Mouse (Mus musculus) testis, postnatal 14 days (tissue): ENCODE results near the gene Paf1.
"Not testable (repeated sequence)": the region's sequence is repeated elsewhere in the genome, so short reads cannot be mapped to it uniquely, and the experiment has no call there.

Source experiments
- DNase-seq: peaks from one replicate; pipeline ENCODE4 v3.0.0; 2021; ENCODE audit warnings: low spot score

Paf1 gene

DNA sequence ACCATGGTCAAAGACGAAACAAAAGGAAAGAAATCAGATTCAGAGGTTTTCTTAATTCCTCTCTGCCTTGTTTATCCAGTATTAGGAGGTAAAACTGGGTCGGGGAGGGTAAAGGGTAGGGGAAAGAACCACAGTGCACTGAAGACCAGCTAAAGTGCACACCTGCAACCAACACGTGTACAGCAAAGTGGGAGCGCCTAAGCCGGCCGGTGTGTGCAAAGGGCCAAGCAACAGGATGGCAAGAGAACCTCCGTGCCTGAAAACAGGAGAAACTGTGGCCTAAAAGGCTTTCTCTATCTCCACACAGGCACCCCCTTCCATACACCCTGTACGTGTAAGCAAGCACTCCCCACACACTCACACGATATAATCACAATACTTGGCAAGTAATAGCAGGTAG lies 7.6 kb upstream of the Paf1 start:
- no peak for DNase-seq

DNA sequence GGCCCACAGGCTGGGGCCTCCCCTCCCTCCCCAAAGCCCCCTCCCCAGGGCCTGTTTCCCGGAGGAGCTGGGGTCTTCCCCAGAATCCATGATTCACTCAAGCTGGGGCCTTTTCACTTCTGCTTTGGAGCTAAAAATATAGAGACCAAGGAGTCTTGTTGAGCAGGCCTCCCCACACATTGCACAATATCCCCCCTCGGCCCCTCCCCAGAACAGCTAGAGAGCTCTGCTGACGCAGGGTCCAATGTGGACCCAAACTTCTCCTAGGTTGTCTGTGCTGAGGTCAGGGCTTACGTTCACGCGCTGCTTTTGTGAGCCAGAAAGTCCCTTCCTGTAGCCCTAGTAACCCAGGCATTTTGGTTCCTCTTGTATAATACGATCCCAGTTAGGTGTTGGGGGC lies 6.7 kb upstream of the Paf1 start:
- no peak for DNase-seq

DNA sequence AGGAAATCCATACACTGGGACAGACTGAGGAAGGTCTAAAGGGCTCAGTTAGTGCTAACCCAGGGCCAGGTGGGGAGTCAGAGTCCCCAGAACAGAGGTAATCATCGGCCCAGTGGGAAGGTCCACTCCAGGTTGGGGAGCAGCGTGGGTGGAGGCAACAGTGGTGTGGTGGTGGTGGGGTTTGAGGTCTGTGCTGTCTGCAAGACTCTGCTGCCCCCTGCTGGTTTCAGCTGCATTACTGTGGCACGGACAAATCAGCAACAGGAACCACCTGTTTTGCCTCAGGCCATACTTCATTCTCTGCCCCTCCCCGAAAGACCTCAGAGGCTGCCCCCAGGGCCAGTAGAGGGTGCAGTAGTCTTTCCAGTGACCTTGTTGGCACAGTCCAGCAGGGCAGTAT lies 6.3 kb upstream of the Paf1 start:
- peak; percentile 61 for DNase-seq

DNA sequence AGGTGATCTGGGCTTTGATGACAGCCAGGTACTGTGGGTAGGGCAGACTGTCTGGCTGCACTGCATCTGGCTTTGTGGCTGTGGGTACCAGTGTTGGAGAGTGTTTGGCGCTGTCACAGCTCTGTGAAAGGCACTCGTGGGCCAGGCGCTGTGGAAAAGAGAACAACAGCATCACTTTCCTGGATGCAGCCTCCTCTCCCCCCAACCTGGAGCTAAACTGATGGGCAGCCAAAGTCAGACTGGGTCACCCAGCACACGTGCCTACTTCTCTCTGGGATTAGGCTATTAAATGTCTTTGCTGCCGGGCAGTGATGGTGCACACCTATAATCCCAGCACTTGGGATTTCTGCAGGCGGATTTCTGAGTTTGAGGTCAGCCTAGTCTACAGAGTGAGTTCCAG lies 5.9 kb upstream of the Paf1 start:
- not testable (repeated sequence) for DNase-seq

DNA sequence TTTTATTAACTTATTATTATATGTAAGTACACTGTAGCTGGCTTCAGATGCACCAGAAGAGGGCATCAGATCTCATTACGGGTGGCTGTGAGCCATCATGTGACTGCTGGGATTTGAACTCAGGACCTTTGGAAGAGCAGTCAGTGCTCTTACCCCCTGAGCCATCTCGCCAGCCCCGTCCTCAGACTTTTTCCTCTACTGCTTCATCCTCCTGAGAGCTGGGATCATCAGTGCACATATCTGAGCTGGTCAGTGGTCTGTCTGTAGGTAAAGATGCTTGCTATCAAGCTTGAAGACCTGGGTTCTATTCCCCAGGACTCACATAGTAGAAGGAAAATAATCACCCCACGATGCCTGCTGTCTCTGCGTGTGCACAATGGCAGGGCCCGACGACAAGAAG lies 5.4 kb upstream of the Paf1 start:
- not testable (repeated sequence) for DNase-seq

DNA sequence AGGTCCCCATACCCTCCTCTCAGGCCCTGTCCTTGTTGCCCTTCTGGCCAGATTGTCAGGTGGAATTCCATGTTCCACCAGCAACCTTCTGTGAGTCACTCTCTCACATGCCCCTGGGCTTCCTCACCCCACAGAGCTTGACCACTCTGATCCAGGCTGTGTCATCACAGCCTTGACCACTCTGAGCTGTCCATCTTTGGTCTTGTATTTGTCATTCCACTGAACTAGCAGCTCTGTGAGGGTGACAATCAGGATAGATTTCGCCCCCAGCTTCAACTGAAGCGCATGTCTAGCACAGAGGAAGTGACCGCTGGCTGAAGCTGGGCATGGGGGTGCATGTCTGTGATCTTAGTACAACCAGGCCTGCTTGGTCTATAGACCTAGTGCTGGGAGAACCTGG lies 2.4 kb upstream of the Paf1 start:
- DNase-seq = no peak

DNA sequence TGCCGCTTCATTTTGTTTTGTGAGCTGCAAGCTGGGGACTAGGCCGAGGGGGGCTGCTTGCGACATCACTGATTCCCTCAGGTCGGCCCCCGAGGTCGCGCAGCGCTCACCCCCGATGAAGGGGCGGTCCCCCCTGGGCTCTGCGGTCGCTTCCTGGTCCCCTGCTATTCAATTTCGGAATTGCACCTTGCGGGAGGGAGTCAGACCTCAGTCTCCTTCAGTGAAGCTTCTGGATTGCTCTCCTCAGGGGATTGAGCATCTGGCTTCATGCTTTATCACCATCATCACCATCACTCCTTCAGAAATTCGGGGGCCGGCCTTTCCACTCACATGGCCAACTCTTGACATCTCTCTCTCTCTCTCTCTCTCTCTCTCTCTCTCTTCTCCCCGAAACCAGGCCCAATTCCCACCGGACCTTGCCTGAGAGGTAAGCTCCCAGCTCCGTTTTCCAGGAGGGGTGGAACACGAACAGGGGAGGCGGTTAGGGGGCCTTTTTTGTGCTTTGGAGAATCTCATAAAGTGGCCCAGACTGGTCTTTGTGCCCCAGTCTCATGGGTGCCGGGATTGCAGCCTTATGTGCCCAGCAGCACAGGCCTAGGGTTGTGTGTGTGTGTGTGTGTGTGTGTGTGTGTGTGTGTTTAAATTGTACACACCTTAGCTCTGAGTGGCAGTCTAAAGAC lies 661 bp downstream of the Paf1 start:
- DNase-seq = no peak

DNA sequence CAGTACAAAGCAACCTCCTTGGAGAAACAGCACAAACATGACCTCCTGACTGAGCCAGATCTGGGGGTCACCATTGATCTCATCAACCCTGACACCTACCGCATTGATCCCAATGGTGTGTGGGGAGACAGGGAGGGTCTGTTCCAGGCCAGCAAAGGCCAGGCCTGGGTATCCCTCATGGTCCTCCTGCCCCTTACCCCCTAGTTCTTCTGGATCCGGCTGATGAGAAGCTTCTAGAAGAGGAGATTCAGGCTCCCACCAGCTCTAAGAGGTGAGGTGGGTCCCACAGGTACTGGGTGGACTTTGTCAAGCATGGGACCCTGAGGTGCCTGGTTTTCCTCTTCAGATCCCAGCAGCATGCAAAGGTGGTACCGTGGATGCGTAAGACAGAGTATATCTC lies 2.7 kb downstream of the Paf1 start:
- DNase-seq = no peak

DNA sequence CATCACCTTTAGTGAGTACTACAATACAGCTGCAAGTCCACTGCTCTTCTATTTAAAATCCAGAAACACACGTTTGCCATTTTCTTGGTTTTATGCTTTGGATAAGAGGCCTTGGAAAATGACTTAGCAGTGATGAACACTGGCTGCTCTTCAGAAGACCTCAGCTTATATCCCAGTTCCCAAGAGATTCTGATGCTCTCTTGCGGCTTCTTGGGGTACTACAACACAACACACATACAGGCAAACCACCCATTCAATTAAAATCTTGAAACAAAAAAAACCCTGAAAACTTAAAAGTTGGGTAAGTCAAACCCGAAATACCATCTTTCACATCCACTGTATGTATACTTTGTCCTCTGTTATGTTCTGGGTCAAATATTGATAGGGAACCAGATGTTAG lies 5.2 kb downstream of the Paf1 start:
- DNase-seq = peak; percentile 3

DNA sequence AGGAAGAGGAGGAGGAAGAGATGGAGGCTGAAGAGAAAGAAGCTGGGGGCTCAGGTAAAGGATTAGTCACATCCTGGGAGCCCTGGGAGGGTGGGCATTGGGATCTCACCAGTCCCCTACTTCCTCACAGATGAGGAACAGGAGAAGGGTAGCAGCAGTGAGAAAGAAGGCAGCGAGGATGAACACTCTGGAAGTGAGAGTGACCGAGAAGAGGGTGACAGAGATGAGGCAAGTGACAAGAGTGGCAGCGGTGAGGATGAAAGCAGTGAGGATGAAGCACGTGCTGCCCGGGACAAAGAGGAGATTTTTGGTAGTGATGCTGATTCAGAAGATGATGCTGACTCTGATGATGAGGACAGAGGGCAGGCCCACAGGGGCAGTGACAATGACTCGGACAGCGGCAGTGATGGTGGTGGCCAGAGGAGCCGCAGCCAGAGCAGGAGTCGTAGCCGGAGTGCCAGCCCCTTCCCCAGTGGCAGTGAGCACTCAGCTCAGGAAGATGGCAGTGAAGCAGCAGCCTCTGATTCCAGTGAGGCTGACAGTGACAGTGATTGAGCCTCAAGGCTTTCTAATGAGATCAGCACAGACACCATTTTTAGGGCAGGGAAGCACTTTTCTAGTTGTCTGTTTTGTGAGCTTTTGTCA lies 6.1 kb downstream of the Paf1 start:
- DNase-seq = peak; percentile 5

DNA sequence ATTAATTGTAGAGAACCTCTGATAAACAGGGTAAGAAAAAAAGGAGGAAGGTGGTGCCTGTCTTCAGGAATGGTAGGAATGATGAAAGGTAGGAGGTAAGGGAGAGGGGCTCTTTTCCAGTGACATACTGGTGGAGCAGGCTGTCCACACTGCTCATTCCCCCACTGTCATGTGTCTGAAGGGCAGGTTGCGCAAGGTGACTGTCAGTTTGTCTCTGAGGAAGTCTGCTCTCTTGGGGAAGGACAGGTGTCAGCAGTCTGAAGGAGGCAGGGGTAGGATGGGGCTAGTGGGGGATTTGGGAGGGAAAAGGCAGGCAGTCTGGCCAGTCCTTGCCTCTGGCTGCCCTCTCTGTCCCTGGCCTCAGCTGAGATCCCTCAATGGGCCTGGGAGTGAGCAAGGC lies 8.3 kb downstream of the Paf1 start:
- DNase-seq = no peak

DNA sequence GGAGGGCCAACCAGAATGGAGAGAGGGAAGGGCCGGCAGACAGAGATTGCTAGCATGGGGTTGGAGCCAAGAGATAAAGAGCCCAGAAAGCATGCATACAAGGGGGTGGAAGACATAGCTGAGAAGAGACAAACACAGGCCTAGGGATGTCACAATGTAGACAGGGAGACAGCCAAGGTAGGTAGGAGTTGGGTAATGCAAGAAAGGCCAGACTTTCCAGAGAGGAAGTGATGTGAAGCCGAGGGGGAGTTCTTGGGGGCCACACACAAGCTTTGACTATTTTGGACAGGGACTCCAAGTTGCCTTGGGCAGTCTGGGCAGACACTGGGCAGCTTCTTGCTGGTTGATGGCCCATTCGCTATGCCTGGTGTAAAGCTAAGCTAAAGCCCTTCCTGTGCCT lies 9.2 kb downstream of the Paf1 start:
- no peak for DNase-seq

DNA sequence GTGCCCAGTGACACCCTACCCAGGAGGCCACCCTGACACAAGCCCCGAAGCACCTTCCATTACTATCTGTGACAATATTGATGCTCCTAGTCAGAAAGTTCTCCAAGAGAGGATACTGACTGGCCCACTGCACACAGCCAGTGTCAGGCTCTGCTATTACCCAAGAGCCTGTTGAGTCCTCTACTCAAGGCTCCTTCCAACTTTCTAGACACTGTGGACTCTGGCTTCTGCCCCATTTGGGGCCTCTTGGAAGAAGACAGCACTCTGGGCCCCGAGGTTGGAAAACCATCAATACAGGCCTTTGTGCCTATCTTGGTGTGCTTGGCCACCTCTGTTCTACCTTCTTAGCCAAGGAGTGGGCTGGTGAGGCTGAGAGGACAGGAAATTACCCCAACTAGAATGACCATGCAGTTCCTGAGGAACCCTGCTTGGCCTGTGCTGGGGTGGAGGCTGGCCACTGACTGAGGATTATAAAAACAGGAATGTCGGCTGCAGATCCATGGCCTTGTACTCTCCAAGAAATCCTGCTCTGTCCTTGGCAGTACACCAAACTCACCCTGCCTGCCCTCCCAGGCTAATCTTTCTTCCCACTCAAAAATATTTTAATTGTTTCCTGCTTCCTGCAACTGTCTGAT lies 18.2 kb downstream of the Paf1 start:
- DNase-seq = peak; percentile 84

DNA sequence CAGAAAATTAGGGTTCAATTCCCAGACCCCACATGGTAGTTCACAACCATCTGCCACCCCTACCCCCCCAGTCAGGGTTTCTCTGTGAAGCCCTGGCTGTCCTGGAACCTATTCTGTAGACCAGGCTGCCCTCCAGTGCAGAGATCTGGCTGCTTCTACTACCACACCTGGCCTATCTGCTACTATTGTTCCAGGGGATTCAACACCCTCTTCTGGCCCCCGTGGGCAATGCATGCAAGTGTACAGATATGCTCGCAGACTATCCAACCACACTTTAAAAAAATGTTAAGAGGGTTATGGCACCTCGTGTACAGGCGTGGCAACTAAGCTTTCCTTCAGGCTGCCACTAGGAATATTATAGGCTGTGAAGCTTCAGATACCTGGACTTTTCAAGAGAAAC lies 20.1 kb downstream of the Paf1 start:
- no peak for DNase-seq

DNA sequence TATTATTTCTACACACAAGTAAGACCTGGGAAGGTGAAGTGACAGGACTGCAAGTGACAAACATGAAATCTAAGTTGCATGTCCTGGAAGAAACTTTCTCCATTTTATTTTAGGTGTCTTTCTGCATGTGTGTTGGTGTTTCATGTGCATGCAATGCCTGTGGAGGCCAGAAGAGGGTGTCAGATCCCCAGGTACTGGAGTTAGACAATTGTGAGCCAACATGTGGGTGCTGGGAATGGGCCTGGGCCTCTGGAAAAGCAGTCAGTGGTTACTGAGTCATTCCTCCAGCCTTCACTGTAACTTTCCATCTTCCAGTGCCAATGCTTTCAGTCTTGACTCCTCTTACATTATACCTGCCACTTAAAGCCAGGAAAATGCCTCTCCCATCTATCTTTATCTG lies 24.6 kb downstream of the Paf1 start:
- DNase-seq = no peak

DNA sequence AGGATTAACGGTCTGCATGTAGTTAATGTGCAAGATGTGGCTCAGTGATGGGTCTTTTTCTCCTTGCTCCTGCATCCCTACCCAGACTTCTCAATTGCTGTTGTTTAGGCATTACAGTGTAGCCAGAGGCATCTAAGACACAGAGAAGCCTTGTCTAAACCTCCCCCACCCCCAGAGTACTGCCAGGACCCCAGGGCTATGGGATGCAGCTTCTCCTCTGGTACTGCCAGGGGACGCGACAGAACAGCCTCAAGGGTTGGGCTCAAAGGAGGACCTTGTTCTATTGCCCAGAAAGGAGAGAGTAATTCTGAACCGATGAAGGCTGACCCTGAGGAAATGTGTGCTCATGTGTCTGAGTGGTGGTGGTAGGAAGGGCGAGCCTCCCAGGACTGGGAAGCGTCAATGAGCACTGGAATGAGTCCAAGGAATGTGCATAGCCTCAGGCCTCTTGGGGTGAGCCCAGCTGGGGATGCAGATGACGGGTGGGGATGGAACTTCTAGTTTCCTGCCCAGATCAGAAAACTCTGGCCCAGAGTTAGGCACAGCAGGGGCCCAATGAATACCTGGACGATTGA lies 25.4 kb downstream of the Paf1 start:
- peak; percentile 72 for DNase-seq

DNA sequence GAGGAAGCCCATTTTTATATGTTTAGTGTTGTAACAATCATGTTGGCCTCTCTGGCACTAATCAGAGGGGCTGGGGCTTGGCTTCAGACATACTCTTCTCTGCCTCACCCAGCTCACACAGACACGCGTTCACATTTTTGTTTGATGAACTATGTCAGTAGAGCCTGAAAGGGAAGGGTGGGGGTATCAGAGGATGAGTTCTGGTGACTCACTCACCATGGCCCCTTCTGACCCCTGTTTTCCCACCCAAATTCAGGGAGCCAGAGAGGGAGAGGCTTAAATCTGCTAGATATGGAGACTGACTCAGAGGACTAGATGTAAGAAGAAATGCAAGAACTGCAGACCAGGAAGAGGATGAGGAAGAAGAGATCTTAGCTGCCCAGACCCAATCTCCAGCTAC lies 26.7 kb downstream of the Paf1 start:
- no peak for DNase-seq

DNA sequence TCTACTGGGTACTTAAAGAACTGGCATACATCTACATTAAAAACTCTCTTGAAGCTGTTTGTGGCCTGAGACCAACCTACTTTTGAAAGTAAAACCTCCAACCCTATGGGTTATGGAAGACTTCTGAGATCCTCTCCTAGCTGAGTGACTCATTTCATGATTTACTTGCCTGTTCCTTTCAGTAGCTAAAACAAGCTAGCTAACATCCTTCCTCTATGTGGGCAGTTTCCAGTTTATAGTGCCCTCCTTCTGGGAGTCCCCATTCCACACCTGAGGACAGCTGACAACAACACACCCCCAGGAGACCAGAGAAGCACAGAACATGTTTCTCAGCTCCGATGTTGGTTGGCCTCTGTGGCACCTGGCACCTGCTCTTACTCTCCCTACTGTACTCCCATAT lies 30.3 kb downstream of the Paf1 start:
- no peak for DNase-seq

DNA sequence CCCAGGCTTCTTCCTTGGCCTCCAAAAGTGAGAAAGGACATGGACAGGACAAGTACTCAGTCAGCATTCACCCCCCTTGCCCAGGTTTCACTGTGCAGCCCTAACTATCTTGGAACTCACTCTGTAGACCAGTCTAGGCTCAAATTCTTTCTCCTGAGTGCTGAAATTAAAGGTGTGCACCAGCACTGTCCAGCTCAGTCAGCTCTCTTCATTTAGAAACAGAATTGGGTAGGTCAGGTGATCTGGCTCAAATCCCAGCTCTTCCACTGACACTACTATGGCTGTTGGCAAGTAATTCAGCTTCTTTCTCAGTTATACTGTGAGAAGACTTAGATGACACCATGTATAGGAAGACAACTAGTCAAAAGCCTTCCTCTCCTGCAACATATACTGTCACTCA lies 35.0 kb downstream of the Paf1 start:
- DNase-seq = no peak

DNA sequence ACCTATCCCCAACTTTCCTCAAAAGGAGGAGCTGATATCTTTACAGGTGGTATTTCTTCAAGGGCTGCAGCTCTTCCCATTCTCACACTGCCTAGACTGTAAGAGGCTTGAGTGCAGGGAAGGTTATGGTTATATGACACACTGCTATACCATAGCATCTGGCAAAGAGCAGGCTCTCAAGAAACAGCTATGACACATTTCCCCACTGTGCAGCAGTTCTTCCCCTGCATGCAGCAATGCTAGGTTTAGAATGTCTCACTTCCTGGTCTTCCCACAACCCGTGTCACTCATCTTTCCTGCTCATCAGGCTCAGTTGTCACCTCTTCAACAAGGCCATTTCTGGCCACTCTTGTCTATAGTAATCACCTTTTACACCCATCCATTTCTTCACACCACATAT lies 37.8 kb downstream of the Paf1 start:
- no peak for DNase-seq

DNA sequence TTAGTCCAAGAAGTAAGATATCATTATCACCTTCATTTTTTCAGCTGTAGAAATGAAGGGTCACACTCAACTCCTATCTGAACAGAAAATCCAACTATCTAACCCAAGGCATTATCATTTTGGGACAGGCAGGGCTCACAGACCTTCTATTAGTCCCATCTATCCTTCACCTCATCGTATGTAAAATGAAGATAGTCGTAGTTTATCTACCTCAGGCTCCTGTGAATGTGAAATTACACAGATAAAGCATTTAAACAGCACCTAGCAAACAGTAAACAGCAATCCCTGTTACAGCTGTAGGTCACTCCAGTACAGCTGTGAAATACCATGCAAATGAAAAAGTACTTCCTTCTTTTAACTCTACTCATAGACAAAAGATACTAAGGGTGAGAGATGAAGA lies 39.5 kb downstream of the Paf1 start:
- no peak for DNase-seq

DNA sequence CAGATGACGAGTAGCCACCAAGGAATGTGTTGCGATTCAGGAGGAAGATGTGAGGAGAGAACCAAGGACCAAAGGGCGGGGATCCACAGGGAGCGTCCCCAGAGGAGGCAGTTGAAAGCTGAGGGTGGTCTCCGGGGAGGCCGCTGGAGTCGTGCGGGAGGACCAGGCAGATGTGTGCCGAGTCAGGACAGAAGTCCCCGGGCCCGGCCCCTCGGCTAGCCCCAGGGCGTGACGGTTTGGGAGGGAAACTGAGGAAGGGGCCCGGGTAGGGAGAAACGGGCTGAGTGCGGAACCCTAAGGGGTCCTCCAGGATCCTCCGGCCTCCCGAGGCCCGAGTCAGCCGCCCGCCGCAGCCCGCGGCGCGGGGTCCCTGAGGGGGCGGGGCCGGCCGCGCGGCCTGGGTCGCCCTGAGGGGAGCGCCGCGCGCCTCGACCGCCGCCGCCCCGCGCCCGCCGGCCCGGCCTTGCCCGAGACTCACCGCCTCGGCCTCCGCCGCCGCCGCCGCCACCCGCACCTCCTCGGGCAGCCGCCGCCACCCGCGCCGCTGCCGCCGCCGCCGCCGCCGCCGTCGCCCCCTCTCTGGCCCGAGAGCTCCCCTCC lies 43.0 kb downstream of the Paf1 start:
- peak; percentile 74 for DNase-seq
